Mouse (Mus musculus): ENCODE data around the gene Cdx4.

- TF ChIP-seq CTCF (IDR thresholded peaks at IDR 0.05; ENCODE audit: borderline replicate concordance, insufficient read depth, low read length): no peak
- no peak for TF ChIP-seq POLR2A (IDR thresholded peaks at IDR 0.05; ENCODE audit: low read depth, low read length)
Measured at GRCm38 (mm10) chrX:103341369-103342113, 20.3 kb downstream of the Cdx4 start.
